Mouse (Mus musculus): ENCODE measurements around the gene Mprip. TPM values are rescaled to one million over a fixed set of nuclear protein-coding genes. Genes with fewer than 3 reads are reported as not detected.

Gene Mprip
- total RNA-seq, 2 experiments from 2014 or later = 220 to 241 TPM

- DNase-seq = no peak
Measured at GRCm38 (mm10) chr11:59805656-59806055, 144.6 kb downstream of the Mprip start.

GRCm38 (mm10) chr11:59808170-59808960 is 147.3 kb downstream of the Mprip start:
- no peak for DNase-seq

GRCm38 (mm10) chr11:59809071-59809669 is 148.1 kb downstream of the Mprip start:
- peak; percentile 47 for DNase-seq

- DNase-seq = peak; percentile 85
Measured at GRCm38 (mm10) chr11:59809670-59810474, 148.8 kb downstream of the Mprip start, which contains the start of gene Flcn. Gene Flcn, minus strand, starts transcription at chr11:59810016.

GRCm38 (mm10) chr11:59810480-59811158 is 149.5 kb downstream of the Mprip start:
- no peak for DNase-seq

- DNase-seq = no peak
Measured at GRCm38 (mm10) chr11:59811211-59811610, 150.1 kb downstream of the Mprip start.

- no peak for DNase-seq
Measured at GRCm38 (mm10) chr11:59813276-59813675, 152.2 kb downstream of the Mprip start.

- no peak for DNase-seq
Measured at GRCm38 (mm10) chr11:59814311-59814710, 153.2 kb downstream of the Mprip start.

- DNase-seq = no peak
Measured at GRCm38 (mm10) chr11:59814936-59815335, 153.8 kb downstream of the Mprip start.

- no peak for DNase-seq
Measured at GRCm38 (mm10) chr11:59815482-59816065, 154.5 kb downstream of the Mprip start.

GRCm38 (mm10) chr11:59817916-59818315 is 156.8 kb downstream of the Mprip start:
- no peak for DNase-seq

GRCm38 (mm10) chr11:59821625-59822024 is 160.5 kb downstream of the Mprip start:
- DNase-seq = no peak

Other genes starting within 250 kb of the Mprip start
- 10 to 100 TPM; 14.8 to 16.3 TPM for gene Jmjd4, start 211.3 kb upstream of the Mprip start, total RNA-seq (2021)
- gene Snap47, start 210.1 kb upstream of the Mprip start, total RNA-seq (2021) = 10 to 100 TPM; 40.8 to 45.5 TPM
- gene Zfp867, start 188.8 kb upstream of the Mprip start, total RNA-seq (2021) = 1 to 10 TPM; 6.1 to 6.2 TPM
- gene Zkscan17, start 134.6 kb upstream of the Mprip start, total RNA-seq (2021) = 10 to 100 TPM; 25.1 to 25.4 TPM
- gene Nlrp3, start 119.7 kb upstream of the Mprip start, total RNA-seq (2021) = under 1 TPM; 0.18 to 0.31 TPM
- gene Olfr222, start 85.1 kb upstream of the Mprip start, total RNA-seq (2021) = not detected
- not detected for gene Olfr223, start 68.0 kb upstream of the Mprip start, total RNA-seq (2021)
- 1 to 10 TPM; 1.9 to 2.2 TPM for gene Pld6, start 126.3 kb downstream of the Mprip start, total RNA-seq (2021)
- 10 to 100 TPM; 22.1 to 28.0 TPM for gene Flcn, start 148.7 kb downstream of the Mprip start, total RNA-seq (2021)
- 10 to 100 TPM; 25.3 to 29.2 TPM for gene Nt5m, start 178.1 kb downstream of the Mprip start, total RNA-seq (2021)
- 10 to 100 TPM; 83.9 to 85.6 TPM for gene Cops3, start 178.5 kb downstream of the Mprip start, total RNA-seq (2021)